12 mouse cellular contexts compared by ENCODE assay signal in the genomic region with DNA sequence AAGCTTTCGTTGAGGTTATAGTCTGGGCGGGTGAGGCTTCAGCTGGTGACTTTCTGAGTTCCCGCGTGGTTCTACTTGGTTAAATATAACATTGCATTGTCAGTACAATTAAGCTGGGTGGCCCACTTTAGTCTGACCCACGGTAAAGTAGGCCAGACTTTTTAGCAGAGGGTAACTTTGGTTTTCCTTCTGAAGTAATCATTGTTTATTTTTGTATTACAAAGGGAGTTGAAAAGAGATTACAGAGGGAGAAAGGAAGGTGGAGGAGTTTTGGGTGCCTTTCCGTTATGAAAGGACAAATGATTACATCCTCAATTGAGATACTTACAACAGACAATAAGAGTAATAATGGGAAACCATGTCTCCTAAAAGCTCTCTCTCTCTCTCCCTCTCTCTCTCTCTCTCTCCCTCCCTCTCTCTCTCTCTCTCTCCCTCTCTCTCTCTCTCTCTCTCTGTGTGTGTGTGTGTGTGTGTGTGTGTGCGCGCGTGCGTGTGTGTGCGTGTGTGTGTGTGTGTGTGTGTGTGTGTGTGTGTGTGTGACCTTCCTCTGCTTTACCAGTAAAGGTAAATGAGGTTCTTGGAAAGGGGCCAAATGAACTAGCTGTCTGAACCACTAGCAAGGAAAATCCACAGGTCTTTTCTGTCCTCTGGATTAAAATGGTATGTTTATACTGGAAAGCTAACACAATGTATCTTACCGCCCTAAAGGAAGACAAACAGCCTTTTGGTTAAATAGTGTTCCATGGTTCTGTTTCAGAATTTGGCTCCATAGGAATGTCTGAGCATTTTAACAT. TPM values are rescaled to one million over a fixed set of nuclear protein-coding genes. Genes with fewer than 3 reads are reported as not detected.
DNase-seq lines count a peak whose midpoint lies in the region; ATAC-seq and TF ChIP-seq lines count a peak whose summit lies in the region.
"Had no signal": no experiment of that assay in that cellular context is flagged by ENCODE, and none has a peak within 500 bp of the region (broad histone marks: within the 10 kb centered on the region; RNA-seq: fewer than 3 reads in every experiment).

No protein-coding gene starts in this region.

- no peaks in the 10 kb centered on the region for H3K79me3 ChIP-seq in C2C12 (ENCODE audit: low read depth)

- peak overlapping the region; percentile 77 for H3ac ChIP-seq in C2C12 (ENCODE audit: control insufficient read depth, insufficient read length, low read depth)

- peak overlapping the region; percentile 46 for H3K4me3 ChIP-seq in C2C12 (ENCODE audit: insufficient read depth, poor library complexity, severe bottlenecking)
- peak overlapping the region; percentile 70 for H3K4me3 ChIP-seq in forebrain, embryonic 11.5 days (ENCODE audit: low read depth, low read length)
- no peak overlapping the region for H3K4me3 ChIP-seq in limb, embryonic 13.5 days

- H3K4me2 ChIP-seq in forebrain, embryonic 11.5 days (ENCODE audit: low read depth, low read length, severe bottlenecking) = peak overlapping the region; percentile 88
- H3K4me2 ChIP-seq in limb, embryonic 13.5 days (replicated peaks) = peak overlapping the region; percentile 56; the same call in 1 of the 2 replicates

- no peak for TF ChIP-seq CTCF in C2C12 (IDR thresholded peaks at IDR 0.05; ENCODE audit: control insufficient read depth, insufficient read depth, insufficient read length)

- H3K9me3 ChIP-seq in forebrain, embryonic 11.5 days (ENCODE audit: control insufficient read depth, low read length) = no peaks in the 10 kb centered on the region
- H3K9me3 ChIP-seq in limb, embryonic 13.5 days = no peaks in the 10 kb centered on the region

- peak; percentile 4 for DNase-seq in ES-CJ7 (ENCODE audit: low read depth, low spot score)
- no peak for DNase-seq in forebrain, embryonic 11.5 days (ENCODE audit: low spot score)
- DNase-seq in urinary bladder, postnatal 4 days (ENCODE audit: low spot score in 2 of 2) = no peak
- no peak for DNase-seq in frontal cortex, adult 2 months (ENCODE audit: extremely low spot score in 1 of 2, low spot score in 1 of 2)
- no peak for DNase-seq in heart, adult 18-20 months
- no peak for DNase-seq in thymus, postnatal 36 days
- DNase-seq: spleen, adult 18-20 months had no signal

- H3K27ac ChIP-seq in forebrain, embryonic 11.5 days (ENCODE audit: low read depth, low read length) = no peak overlapping the region
- H3K27ac ChIP-seq in limb, embryonic 13.5 days = no peak overlapping the region

- H3K79me2 ChIP-seq in C2C12 (ENCODE audit: control insufficient read depth, insufficient read depth) = peaks cover 20% of the 10 kb centered on the region

- peak overlapping the region; percentile 73 for H3K9ac ChIP-seq in forebrain, embryonic 11.5 days (ENCODE audit: low read length)
- no peak overlapping the region for H3K9ac ChIP-seq in limb, embryonic 13.5 days

- peaks cover 5% of the 10 kb centered on the region; the same call in 1 of the 2 replicates for H3K4me1 ChIP-seq in forebrain, embryonic 11.5 days (replicated peaks; ENCODE audit: control insufficient read depth, insufficient read depth, low read length)
- H3K4me1 ChIP-seq in limb, embryonic 13.5 days = peaks cover 30% of the 10 kb centered on the region

- ATAC-seq in forebrain, embryonic 11.5 days (replicated peaks; ENCODE audit: low FRiP score) = no peak
- no peak for ATAC-seq in limb, embryonic 13.5 days (ENCODE audit: low FRiP score, low read depth)

- no peaks in the 10 kb centered on the region for H3K27me3 ChIP-seq in C2C12 (ENCODE audit: control insufficient read depth, insufficient read depth, insufficient read length)
- no peaks in the 10 kb centered on the region for H3K27me3 ChIP-seq in forebrain, embryonic 11.5 days (ENCODE audit: control insufficient read depth, insufficient read depth, low read length)
- H3K27me3 ChIP-seq in limb, embryonic 13.5 days = peaks cover 74% of the 10 kb centered on the region

- H3K36me3 ChIP-seq in C2C12 (ENCODE audit: control insufficient read depth, insufficient read depth) = peaks cover 6% of the 10 kb centered on the region
- no peaks in the 10 kb centered on the region for H3K36me3 ChIP-seq in forebrain, embryonic 11.5 days (ENCODE audit: control insufficient read depth, insufficient read depth, low read length)
- no peaks in the 10 kb centered on the region for H3K36me3 ChIP-seq in limb, embryonic 13.5 days

- WGBS in forebrain, embryonic 11.5 days = 14% methylated on average over 8 of the region's 12 CpGs
- 12% methylated on average over 7 of the region's 12 CpGs for WGBS in limb, embryonic 13.5 days

TF ChIP-seq in C2C12, 6 proteins besides CTCF, POLR2A, EP300 and RAD21:
- TF ChIP-seq FOSL1 (IDR thresholded peaks at IDR 0.05; ENCODE audit: insufficient read depth, low read length, poor library complexity, severe bottlenecking) (no peak), MYOG (IDR thresholded peaks at IDR 0.05; ENCODE audit: control insufficient read depth, extremely low read depth, insufficient read length) (no peak), USF1 (IDR thresholded peaks at IDR 0.05; ENCODE audit: low read depth) (no peak), CEBPB (IDR thresholded peaks at IDR 0.05; ENCODE audit: low read depth) (no peak), MAX (IDR thresholded peaks at IDR 0.05) (no peak), MYOD1 (IDR thresholded peaks at IDR 0.05; ENCODE audit: control insufficient read depth, insufficient read length, low read depth) (no peak)
TF ChIP-seq in C2C12: peak in this region for 0.

RNA-seq across cellular contexts. Expression of a gene that starts 1.2 kb away (rescaled TPM):
- 2.8 TPM for polyA plus RNA-seq in C2C12 (2012; fragmentation: generic; extraction: Trizol)
- 28.7 and 29.8 TPM in 2 replicates for polyA plus RNA-seq in forebrain, embryonic 11.5 days (2014; fragmentation: Nextera tagmentation; extraction: Ambion mirVana)
- 0.94 and 1.5 TPM in 2 replicates for polyA plus RNA-seq in limb, embryonic 13.5 days (2015; fragmentation: Nextera tagmentation; extraction: Ambion mirVana)
- 42.3 and 42.4 TPM in 2 replicates for polyA plus RNA-seq in frontal cortex, adult 2 months (2012; rRNA removed)
- not detected for total RNA-seq in heart, adult 18-20 months (2021)
- total RNA-seq: monocyte, adult 5-6 weeks had no signal

RNA-seq across cellular contexts. Expression of a gene that starts 53.9 kb away (rescaled TPM):
- polyA plus RNA-seq in C2C12 (2012; fragmentation: generic; extraction: Trizol) = 0.14 TPM
- polyA plus RNA-seq in forebrain, embryonic 11.5 days (2014; fragmentation: Nextera tagmentation; extraction: Ambion mirVana) = 4.5 and 5.3 TPM in 2 replicates
- polyA plus RNA-seq in limb, embryonic 13.5 days (2015; fragmentation: Nextera tagmentation; extraction: Ambion mirVana) = 0.65 TPM in 1 of 2 replicates, not detected in the other
- polyA plus RNA-seq in frontal cortex, adult 2 months (2012; rRNA removed) = 6.8 and 9.3 TPM in 2 replicates
- not detected for total RNA-seq in heart, adult 18-20 months (2021)
- total RNA-seq: monocyte, adult 5-6 weeks had no signal
- polyA plus RNA-seq: heart, embryonic 14.5 days; liver, embryonic 16.5 days had no signal
